Mouse (Mus musculus) cortical plate, adult 2 months (tissue): ENCODE measurements at regions not wholly inside any gene's neighbourhood (a gene's known extent, or its start where the extent isn't known, plus 50 kb on each side); places are given as distances from the start of the nearest gene placed in this dataset.
A peak's percentile ranks its signal among the peaks of the same experiment; 100 is the strongest.

Experiments used
- H3K27ac ChIP-seq: fragments of 200-500 bp; 2 replicates; pipeline ENCODE4 v1.5.1; 2012; ENCODE audit warnings: low read length, control low read depth, inconsistent platforms; ENCODE audit not compliant: insufficient read depth
- H3K4me1 ChIP-seq: fragments of 200-500 bp; 2 replicates; pipeline ENCODE4 v1.6.1; 2011; ENCODE audit warnings: low read length; ENCODE audit not compliant: control insufficient read depth, insufficient read depth
- H3K4me3 ChIP-seq: fragments of 200-500 bp; 2 replicates; pipeline ENCODE4 v1.5.1; 2011; ENCODE audit warnings: mild to moderate bottlenecking, low read length, control low read depth; ENCODE audit not compliant: insufficient read depth
- CTCF ChIP-seq: fragments of 200-500 bp; IDR thresholded peaks from 2 replicates; pipeline ENCODE4 v1.5.1; 2011; ENCODE audit warnings: mild to moderate bottlenecking, control low read depth, low read length; ENCODE audit not compliant: insufficient read depth; ENCODE audit errors: extremely low read depth
- POLR2A ChIP-seq: fragments of 200-500 bp; IDR thresholded peaks from 2 replicates; pipeline ENCODE4 v1.6.1; 2011; ENCODE audit warnings: mild to moderate bottlenecking, low read length, control low read depth; ENCODE audit not compliant: insufficient read depth; ENCODE audit errors: extremely low read depth

GRCm38 (mm10) chr15:97598270-97598669 lies 107.4 kb downstream of the Rpap3 start:
- no peak overlapping the region for H3K4me3 ChIP-seq
- H3K27ac ChIP-seq = no peak overlapping the region
- no peak for TF ChIP-seq CTCF
- no peak for TF ChIP-seq POLR2A
- H3K4me1 ChIP-seq = no peaks in the 10 kb centered on the region

GRCm38 (mm10) chr15:97596514-97597081 lies 109.0 kb downstream of the Rpap3 start:
- Histone ChIP-seq H3K27ac (no peak overlapping the region), H3K4me1 (no peaks in the 10 kb centered on the region), H3K4me3 (no peak overlapping the region)
- no peak for TF ChIP-seq POLR2A
- TF ChIP-seq CTCF = no peak

DNA sequence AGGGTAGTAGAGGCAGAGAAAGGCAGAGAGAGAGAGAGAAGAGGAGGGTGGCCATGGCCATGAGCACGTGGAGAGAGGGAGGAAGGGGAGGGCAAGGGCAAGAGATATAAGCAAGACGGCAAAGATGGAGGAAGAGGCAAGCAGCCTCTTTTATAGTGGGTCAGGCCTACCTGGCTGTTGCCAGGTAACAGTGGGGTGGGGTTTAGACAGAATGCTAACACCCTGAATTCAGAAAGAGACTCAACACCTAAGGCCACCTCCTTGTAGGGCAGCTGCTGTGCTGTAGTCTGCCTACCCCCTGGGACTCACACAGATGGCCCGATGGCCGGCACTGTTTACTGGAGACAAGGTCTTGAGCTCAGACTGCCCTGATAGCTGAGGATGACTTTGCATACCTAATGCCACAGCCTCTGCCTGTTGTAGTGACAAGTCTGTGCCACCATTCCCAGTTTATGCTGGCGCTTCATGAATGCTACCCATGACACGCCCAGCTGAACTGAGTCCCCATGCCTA lies 110.3 kb downstream of the Rpap3 start:
- no peak overlapping the region for H3K4me3 ChIP-seq
- no peak overlapping the region for H3K27ac ChIP-seq
- TF ChIP-seq POLR2A (no peak), CTCF (no peak)
- no peaks in the 10 kb centered on the region for H3K4me1 ChIP-seq

GRCm38 (mm10) chr15:97593781-97594600 lies 111.6 kb downstream of the Rpap3 start:
- H3K27ac ChIP-seq = no peak overlapping the region
- TF ChIP-seq POLR2A = no peak
- no peak for TF ChIP-seq CTCF
- no peaks in the 10 kb centered on the region for H3K4me1 ChIP-seq

DNA sequence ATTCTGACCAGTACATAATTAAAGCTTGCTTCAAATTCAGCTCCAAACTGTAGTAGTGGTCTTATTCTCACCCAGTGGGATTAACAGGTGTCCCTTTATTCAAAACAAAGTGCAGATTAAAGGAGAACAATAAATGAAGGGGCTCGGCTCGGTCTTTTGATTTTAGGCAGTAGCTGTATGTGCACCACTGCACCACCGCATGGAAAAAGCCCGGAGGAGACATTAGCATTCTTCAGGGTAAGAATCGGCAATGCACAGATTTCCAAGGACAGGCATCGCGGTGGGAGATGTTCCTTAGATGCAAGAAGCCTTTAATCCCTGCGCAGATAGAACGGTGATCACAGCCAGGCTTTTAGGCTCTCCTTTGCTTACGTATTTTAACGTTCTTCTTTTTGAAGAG lies 112.8 kb downstream of the Rpap3 start:
- TF ChIP-seq CTCF (no peak), POLR2A (no peak)
- Histone ChIP-seq H3K4me1 (no peaks in the 10 kb centered on the region), H3K27ac (no peak overlapping the region), H3K4me3 (no peak overlapping the region)

More at GRCm38 (mm10) chr15:97593781-97594600, 111.6 kb downstream of the Rpap3 start:
- H3K4me3 ChIP-seq = no peak overlapping the region

- Histone ChIP-seq H3K27ac (no peak overlapping the region), H3K4me1 (no peaks in the 10 kb centered on the region), H3K4me3 (no peak overlapping the region)
- TF ChIP-seq CTCF (no peak), POLR2A (no peak)
Observed at GRCm38 (mm10) chr15:97591406-97591805, 114.2 kb downstream of the Rpap3 start.

- no peak overlapping the region for H3K27ac ChIP-seq
- no peak for TF ChIP-seq CTCF
- no peak for TF ChIP-seq POLR2A
- H3K4me1 ChIP-seq = no peaks in the 10 kb centered on the region
- H3K4me3 ChIP-seq = no peak overlapping the region
Observed at GRCm38 (mm10) chr15:97590732-97591292, 114.8 kb downstream of the Rpap3 start.

- Histone ChIP-seq H3K4me3 (no peak overlapping the region), H3K27ac (no peak overlapping the region), H3K4me1 (no peaks in the 10 kb centered on the region)
- no peak for TF ChIP-seq CTCF
- TF ChIP-seq POLR2A = no peak
Observed at GRCm38 (mm10) chr15:97587571-97588205, 117.9 kb downstream of the Rpap3 start.

GRCm38 (mm10) chr15:97581724-97582154 lies 123.9 kb downstream of the Rpap3 start:
- TF ChIP-seq CTCF (peak; percentile 52), POLR2A (no peak)
- Histone ChIP-seq H3K4me3 (no peak overlapping the region), H3K4me1 (no peaks in the 10 kb centered on the region), H3K27ac (no peak overlapping the region)

- Histone ChIP-seq H3K4me3 (no peak overlapping the region), H3K27ac (no peak overlapping the region), H3K4me1 (no peaks in the 10 kb centered on the region)
- TF ChIP-seq CTCF (no peak), POLR2A (no peak)
Observed at GRCm38 (mm10) chr15:97580726-97581125, 124.9 kb downstream of the Rpap3 start.
